Comparison of ENCODE assay signal across 22 mouse cellular contexts in the genomic region with DNA sequence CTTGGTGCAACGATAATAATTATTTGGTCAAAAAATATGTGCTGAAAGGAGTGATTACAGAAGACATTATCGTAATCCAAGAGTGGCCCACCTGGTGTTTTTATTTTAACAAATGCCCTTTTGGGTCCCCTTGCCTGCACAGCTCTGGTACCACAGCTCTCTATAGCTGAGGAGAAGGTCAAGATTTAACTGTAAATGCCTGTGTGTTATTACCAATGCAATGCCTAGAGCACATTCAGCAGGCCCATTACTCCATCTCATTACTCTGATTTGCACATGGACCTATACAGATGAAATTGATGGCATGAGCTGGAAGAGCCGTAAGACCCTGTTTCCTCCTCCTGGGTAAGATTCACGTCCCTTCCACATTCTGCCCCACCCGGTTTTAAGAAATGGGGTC. TPM values are rescaled to one million over a fixed set of nuclear protein-coding genes. Genes with fewer than 3 reads are reported as not detected.
DNase-seq lines count a peak whose midpoint lies in the region; ATAC-seq lines count a peak whose summit lies in the region.
"Had no signal": no experiment of that assay in that cellular context is flagged by ENCODE, and none has a peak within 500 bp of the region (broad histone marks: within the 10 kb centered on the region; RNA-seq: fewer than 3 reads in every experiment).

No protein-coding gene starts in this region.

- peaks cover 2% of the 10 kb centered on the region; the same call in 1 of the 2 replicates for H3K4me1 ChIP-seq in hindbrain, embryonic 16.5 days (ENCODE audit: control insufficient read depth, insufficient read depth, low read depth, low read length)
- H3K4me1 ChIP-seq in hindbrain, embryonic 10.5 days (replicated peaks): peaks cover 14% of the 10 kb centered on the region
- peaks cover 12% of the 10 kb centered on the region for H3K4me1 ChIP-seq in neural tube, embryonic 11.5 days (ENCODE audit: control insufficient read depth, insufficient read depth, low read length)
- peaks cover 8% of the 10 kb centered on the region for H3K4me1 ChIP-seq in neural tube, embryonic 14.5 days (ENCODE audit: control insufficient read depth, insufficient read depth, low read length)
- H3K4me1 ChIP-seq: embryonic facial prominence, embryonic 12.5 days had no signal

- no peak overlapping the region for H3K4me3 ChIP-seq in hindbrain, embryonic 16.5 days (ENCODE audit: low read length)
- H3K4me3 ChIP-seq in hindbrain, embryonic 10.5 days: no peak overlapping the region
- no peak overlapping the region for H3K4me3 ChIP-seq in neural tube, embryonic 11.5 days (ENCODE audit: low read depth, low read length)
- H3K4me3 ChIP-seq in neural tube, embryonic 14.5 days (ENCODE audit: low read depth, low read length): no peak overlapping the region
- H3K4me3 ChIP-seq: embryonic facial prominence, embryonic 10.5 days; embryonic facial prominence, embryonic 12.5 days; forebrain, embryonic 13.5 days; forebrain, embryonic 15.5 days had no signal

- DNase-seq in hindbrain, embryonic 10.5 days (ENCODE audit: low spot score): no peak
- DNase-seq in neural tube, embryonic 11.5 days (ENCODE audit: low spot score): no peak
- no peak for DNase-seq in neural tube, embryonic 10.5 days (ENCODE audit: extremely low spot score, low spot score)
- DNase-seq in adrenal gland, postnatal 10 days: no peak
- no peak for DNase-seq in spleen, adult 12 weeks (ENCODE audit: low spot score)
- DNase-seq: adrenal gland, adult 2 months; adrenal gland, postnatal 14 days; adrenal gland, postnatal 36 days; cerebellum, adult 11-12 months; cerebellum, adult 2 months; cerebellum, adult 9-10 months; cerebellum, postnatal 10 days; cerebellum, postnatal 25 days had no signal

- H3K4me2 ChIP-seq in hindbrain, embryonic 16.5 days (ENCODE audit: low read length): no peak overlapping the region
- no peak overlapping the region for H3K4me2 ChIP-seq in neural tube, embryonic 11.5 days (ENCODE audit: low read depth)
- no peak overlapping the region for H3K4me2 ChIP-seq in neural tube, embryonic 14.5 days (ENCODE audit: low read depth, low read length)
- H3K4me2 ChIP-seq: embryonic facial prominence, embryonic 12.5 days; forebrain, embryonic 13.5 days; forebrain, embryonic 15.5 days had no signal

- 0 out of 2 replicates have a peak, but pooled peaks have one; percentile 40 for ATAC-seq in hindbrain, embryonic 16.5 days
- no peak for ATAC-seq in neural tube, embryonic 11.5 days (ENCODE audit: insufficient read depth, low FRiP score, low TSS enrichment)
- ATAC-seq in neural tube, embryonic 14.5 days (ENCODE audit: low read depth): peak; percentile 44; the same call in 1 of the 2 replicates
- ATAC-seq: forebrain, embryonic 13.5 days; forebrain, embryonic 15.5 days had no signal

- no peaks in the 10 kb centered on the region for H3K36me3 ChIP-seq in hindbrain, embryonic 16.5 days (ENCODE audit: control insufficient read depth, insufficient read depth, low read length)
- H3K36me3 ChIP-seq in hindbrain, embryonic 10.5 days: no peaks in the 10 kb centered on the region
- H3K36me3 ChIP-seq in neural tube, embryonic 11.5 days (ENCODE audit: control insufficient read depth, insufficient read depth, low read length): no peaks in the 10 kb centered on the region
- H3K36me3 ChIP-seq in neural tube, embryonic 14.5 days (ENCODE audit: control insufficient read depth, insufficient read depth, low read length): no peaks in the 10 kb centered on the region
- H3K36me3 ChIP-seq: embryonic facial prominence, embryonic 10.5 days; embryonic facial prominence, embryonic 12.5 days; forebrain, embryonic 15.5 days had no signal

- no peaks in the 10 kb centered on the region for H3K27me3 ChIP-seq in hindbrain, embryonic 16.5 days (replicated peaks; ENCODE audit: control insufficient read depth, insufficient read depth, low read length)
- H3K27me3 ChIP-seq in hindbrain, embryonic 10.5 days (ENCODE audit: insufficient read depth, poor library complexity, severe bottlenecking): peaks cover 4% of the 10 kb centered on the region; the same call in 1 of the 2 replicates
- H3K27me3 ChIP-seq in neural tube, embryonic 11.5 days (ENCODE audit: control insufficient read depth, insufficient read depth, low read length): no peaks in the 10 kb centered on the region
- H3K27me3 ChIP-seq in neural tube, embryonic 14.5 days (ENCODE audit: control insufficient read depth, insufficient read depth, low read length): no peaks in the 10 kb centered on the region
- H3K27me3 ChIP-seq: embryonic facial prominence, embryonic 12.5 days had no signal

- no peak overlapping the region for H3K27ac ChIP-seq in hindbrain, embryonic 16.5 days (ENCODE audit: low read depth, low read length)
- H3K27ac ChIP-seq in hindbrain, embryonic 10.5 days: no peak overlapping the region
- H3K27ac ChIP-seq in neural tube, embryonic 11.5 days (ENCODE audit: low read depth, low read length): peak overlapping the region; percentile 47
- no peak overlapping the region for H3K27ac ChIP-seq in neural tube, embryonic 14.5 days (ENCODE audit: low read depth, low read length)
- H3K27ac ChIP-seq: embryonic facial prominence, embryonic 10.5 days; embryonic facial prominence, embryonic 12.5 days; forebrain, embryonic 13.5 days; forebrain, embryonic 15.5 days had no signal

- 74% methylated on average over 5 of the region's 5 CpGs for WGBS in hindbrain, embryonic 16.5 days
- 92% methylated on average over 5 of the region's 5 CpGs for WGBS in hindbrain, embryonic 10.5 days
- 72% methylated on average over 5 of the region's 5 CpGs for WGBS in neural tube, embryonic 11.5 days
- 41% methylated on average over 5 of the region's 5 CpGs for whole genome bisulfite sequencing in neural tube, embryonic 14.5 days

- no peaks in the 10 kb centered on the region for H3K9me3 ChIP-seq in hindbrain, embryonic 16.5 days (ENCODE audit: control insufficient read depth, low read length)
- no peaks in the 10 kb centered on the region for H3K9me3 ChIP-seq in hindbrain, embryonic 10.5 days
- no peaks in the 10 kb centered on the region for H3K9me3 ChIP-seq in neural tube, embryonic 11.5 days (ENCODE audit: control insufficient read depth, low read length)
- no peaks in the 10 kb centered on the region for H3K9me3 ChIP-seq in neural tube, embryonic 14.5 days (ENCODE audit: control insufficient read depth, low read length)
- H3K9me3 ChIP-seq: embryonic facial prominence, embryonic 10.5 days; embryonic facial prominence, embryonic 12.5 days; forebrain, embryonic 13.5 days; forebrain, embryonic 15.5 days had no signal

- no peak overlapping the region for H3K9ac ChIP-seq in hindbrain, embryonic 16.5 days (ENCODE audit: low read depth, low read length)
- H3K9ac ChIP-seq in neural tube, embryonic 11.5 days (ENCODE audit: low read length): no peak overlapping the region
- H3K9ac ChIP-seq in neural tube, embryonic 14.5 days (replicated peaks; ENCODE audit: low read depth, low read length): no peak overlapping the region
- H3K9ac ChIP-seq: embryonic facial prominence, embryonic 12.5 days; forebrain, embryonic 13.5 days; forebrain, embryonic 15.5 days had no signal

RNA-seq across cellular contexts. Expression of gene Hoxa1, which starts 19.0 kb away (rescaled TPM):
- 1.8 and 2.0 TPM in 2 replicates for polyA plus RNA-seq in hindbrain, embryonic 16.5 days (2015; fragmentation: Nextera tagmentation; extraction: Ambion mirVana)
- 0.77 and 1.4 TPM in 2 replicates for polyA plus RNA-seq in hindbrain, embryonic 10.5 days (2016; fragmentation: Nextera tagmentation; extraction: Ambion mirVana)
- polyA plus RNA-seq in neural tube, embryonic 11.5 days (2014; fragmentation: Nextera tagmentation; extraction: Ambion mirVana): 8.0 and 9.3 TPM in 2 replicates
- polyA plus RNA-seq in neural tube, embryonic 14.5 days (2014; fragmentation: Nextera tagmentation; extraction: Ambion mirVana): 0.76 and 0.92 TPM in 2 replicates
- total RNA-seq in adrenal gland, postnatal 10 days (2021): 1 to 10 TPM in 1 of 2 experiments, under 1 TPM in 1; 0.91 to 1.2 TPM
- total RNA-seq: MEL had no signal
- polyA plus RNA-seq: cortical plate, adult 2 months; forebrain, embryonic 11.5 days; forebrain, embryonic 13.5 days; forebrain, embryonic 15.5 days had no signal

RNA-seq across cellular contexts. Expression of gene Hoxa2, which starts 25.5 kb away (rescaled TPM):
- 20.3 and 22.5 TPM in 2 replicates for polyA plus RNA-seq in hindbrain, embryonic 16.5 days (2015; fragmentation: Nextera tagmentation; extraction: Ambion mirVana)
- 31.4 and 56.9 TPM in 2 replicates for polyA plus RNA-seq in hindbrain, embryonic 10.5 days (2016; fragmentation: Nextera tagmentation; extraction: Ambion mirVana)
- polyA plus RNA-seq in neural tube, embryonic 11.5 days (2014; fragmentation: Nextera tagmentation; extraction: Ambion mirVana): 36.0 and 37.5 TPM in 2 replicates
- polyA plus RNA-seq in neural tube, embryonic 14.5 days (2014; fragmentation: Nextera tagmentation; extraction: Ambion mirVana): 7.0 and 8.8 TPM in 2 replicates
- 1 to 10 TPM; 2.3 to 5.1 TPM for total RNA-seq in adrenal gland, postnatal 10 days (2021)
- total RNA-seq: MEL had no signal
- polyA plus RNA-seq: cortical plate, adult 2 months; forebrain, embryonic 11.5 days; forebrain, embryonic 13.5 days; forebrain, embryonic 15.5 days had no signal

RNA-seq across cellular contexts. Expression of gene 5730596B20Rik, which starts 38.2 kb away (rescaled TPM):
- polyA plus RNA-seq in hindbrain, embryonic 16.5 days (2015; fragmentation: Nextera tagmentation; extraction: Ambion mirVana): 3.4 and 3.6 TPM in 2 replicates
- polyA plus RNA-seq in hindbrain, embryonic 10.5 days (2016; fragmentation: Nextera tagmentation; extraction: Ambion mirVana): 0.90 and 3.6 TPM in 2 replicates
- 4.1 and 4.5 TPM in 2 replicates for polyA plus RNA-seq in neural tube, embryonic 11.5 days (2014; fragmentation: Nextera tagmentation; extraction: Ambion mirVana)
- polyA plus RNA-seq in neural tube, embryonic 14.5 days (2014; fragmentation: Nextera tagmentation; extraction: Ambion mirVana): 1.8 and 2.2 TPM in 2 replicates
- under 1 TPM; 0.27 to 0.94 TPM for total RNA-seq in adrenal gland, postnatal 10 days (2021)
- total RNA-seq: MEL had no signal
- polyA plus RNA-seq: cortical plate, adult 2 months; forebrain, embryonic 11.5 days; forebrain, embryonic 13.5 days; forebrain, embryonic 15.5 days had no signal

RNA-seq across cellular contexts. Expression of gene Hoxa4, which starts 52.4 kb away (rescaled TPM):
- polyA plus RNA-seq in hindbrain, embryonic 16.5 days (2015; fragmentation: Nextera tagmentation; extraction: Ambion mirVana): 5.6 and 8.8 TPM in 2 replicates
- polyA plus RNA-seq in hindbrain, embryonic 10.5 days (2016; fragmentation: Nextera tagmentation; extraction: Ambion mirVana): 0.14 and 4.3 TPM in 2 replicates
- 10.2 and 11.7 TPM in 2 replicates for polyA plus RNA-seq in neural tube, embryonic 11.5 days (2014; fragmentation: Nextera tagmentation; extraction: Ambion mirVana)
- 1.6 and 2.7 TPM in 2 replicates for polyA plus RNA-seq in neural tube, embryonic 14.5 days (2014; fragmentation: Nextera tagmentation; extraction: Ambion mirVana)
- 10 to 100 TPM in 1 of 2 experiments, 1 to 10 TPM in 1; 8.0 to 11.4 TPM for total RNA-seq in adrenal gland, postnatal 10 days (2021)
- total RNA-seq: MEL had no signal
- polyA plus RNA-seq: cortical plate, adult 2 months; embryonic facial prominence, embryonic 10.5 days; embryonic facial prominence, embryonic 12.5 days; forebrain, embryonic 11.5 days; forebrain, embryonic 13.5 days; forebrain, embryonic 15.5 days had no signal
